Mouse (Mus musculus): ENCODE measurements around the gene AI597479. TPM values are rescaled to one million over a fixed set of nuclear protein-coding genes. Genes with fewer than 3 reads are reported as not detected.

Gene AI597479
- total and polyA plus RNA-seq, 3 experiments: 15.3 to 20.1 TPM; not detected in 1

GRCm38 (mm10) chr1:43153538-43153937 is 55.0 kb downstream of the AI597479 start:
- Histone ChIP-seq H3K36me3 (ENCODE audit: control insufficient read depth in 1 of 2, insufficient read depth in 2 of 2, low read length in 2 of 2) (no peaks in the 10 kb centered on the region), H3K4me3 (ENCODE audit: control insufficient read depth in 1 of 2, insufficient read depth in 1 of 2, low read depth in 2 of 2, low read length in 2 of 2) (no peak overlapping the region), H3K27me3 (ENCODE audit: control insufficient read depth in 1 of 2, insufficient read depth in 2 of 2, low read length in 2 of 2) (no peaks in the 10 kb centered on the region; a peak in 1 of 4 replicates), H3K79me2 (ENCODE audit: control insufficient read depth, insufficient read depth, low read length, poor library complexity) (no peaks in the 10 kb centered on the region), H3K4me1 (ENCODE audit: control insufficient read depth in 1 of 2, insufficient read depth in 2 of 2, low read length in 2 of 2) (no peaks in the 10 kb centered on the region), H3K9me3 (replicated peaks; ENCODE audit: insufficient read depth, low read length) (no peaks in the 10 kb centered on the region), H3K27ac (ENCODE audit: control insufficient read depth, low read depth, low read length) (no peak overlapping the region), H3K9ac (ENCODE audit: control insufficient read depth, low read depth, low read length, poor library complexity, severe bottlenecking) (no peak overlapping the region)
- TF ChIP-seq TCF12 (IDR thresholded peaks at IDR 0.05; ENCODE audit: low read depth, low read length) (no peak), RCOR1 (IDR thresholded peaks at IDR 0.05; ENCODE audit: low read depth, low read length) (no peak), CTCF (IDR thresholded peaks at IDR 0.05 in 2 of 3, conservative IDR thresholded peaks at IDR 0.05 in 1 of 3; ENCODE audit: control insufficient read depth in 1 of 3, insufficient read depth in 1 of 3, low read depth in 2 of 3, low read length in 3 of 3, poor library complexity in 1 of 3, severe bottlenecking in 1 of 3) (no peak), HCFC1 (IDR thresholded peaks at IDR 0.05; ENCODE audit: low read depth, low read length) (no peak), POLR2A (IDR thresholded peaks at IDR 0.05; ENCODE audit: control insufficient read depth in 1 of 2, insufficient read depth in 1 of 2, low read depth in 1 of 2, low read length in 2 of 2, poor library complexity in 1 of 2) (no peak), MYC (IDR thresholded peaks at IDR 0.05; ENCODE audit: low read depth, low read length) (no peak), MXI1 (IDR thresholded peaks at IDR 0.05; ENCODE audit: low read depth, low read length) (no peak), RAD21 (IDR thresholded peaks at IDR 0.05; ENCODE audit: low read depth, low read length) (no peak), EP300 (IDR thresholded peaks at IDR 0.05; ENCODE audit: low read depth in 1 of 2, low read length in 2 of 2) (no peak), ZNF384 (IDR thresholded peaks at IDR 0.05; ENCODE audit: low read depth, low read length) (no peak), ZMIZ1 (IDR thresholded peaks at IDR 0.05; ENCODE audit: low read depth, low read length) (no peak), CHD1 (IDR thresholded peaks at IDR 0.05; ENCODE audit: low read depth, low read length) (no peak), POLR2AphosphoS5 (IDR thresholded peaks at IDR 0.05; ENCODE audit: borderline replicate concordance, low read depth, low read length) (no peak), TAL1 (IDR thresholded peaks at IDR 0.05; ENCODE audit: low read length) (no peak), ETS1 (IDR thresholded peaks at IDR 0.05; ENCODE audit: low read depth, low read length) (no peak), SMC3 (IDR thresholded peaks at IDR 0.05; ENCODE audit: low read depth, low read length) (no peak), ZC3H11A (IDR thresholded peaks at IDR 0.05; ENCODE audit: low read depth, low read length) (no peak)
- no peak for DNase-seq (ENCODE audit: low read depth, low spot score)

DNA sequence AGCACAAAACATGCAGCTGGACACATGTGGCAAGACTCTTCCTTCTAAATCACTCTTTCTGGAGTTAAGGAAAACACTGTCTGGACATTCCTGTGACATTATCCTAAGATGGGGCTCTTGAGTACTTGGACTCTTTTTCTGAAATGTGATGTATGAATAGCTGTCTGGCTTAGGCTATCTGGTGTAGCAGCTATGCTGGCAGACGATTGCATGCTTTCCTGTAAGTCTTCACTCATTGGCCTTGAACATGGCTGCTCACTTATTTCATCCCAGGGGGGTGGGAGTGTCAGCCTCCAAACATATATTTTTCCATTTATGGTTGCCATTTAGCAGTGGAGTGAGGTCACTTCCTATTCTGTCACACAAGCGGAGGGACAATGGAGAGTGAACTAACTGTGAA is 56.0 kb downstream of the AI597479 start:
- no peak overlapping the region for H3K9ac ChIP-seq (ENCODE audit: control insufficient read depth, low read depth, low read length, poor library complexity, severe bottlenecking)
- no peaks in the 10 kb centered on the region for H3K36me3 ChIP-seq (ENCODE audit: control insufficient read depth in 1 of 2, insufficient read depth in 2 of 2, low read length in 2 of 2)
- no peak overlapping the region for H3K27ac ChIP-seq (ENCODE audit: control insufficient read depth, low read depth, low read length)
- H3K4me1 ChIP-seq (ENCODE audit: control insufficient read depth in 1 of 2, insufficient read depth in 2 of 2, low read length in 2 of 2): no peaks in the 10 kb centered on the region
- no peaks in the 10 kb centered on the region for H3K79me2 ChIP-seq (ENCODE audit: control insufficient read depth, insufficient read depth, low read length, poor library complexity)
- H3K27me3 ChIP-seq (ENCODE audit: control insufficient read depth in 1 of 2, insufficient read depth in 2 of 2, low read length in 2 of 2): no peaks in the 10 kb centered on the region; a peak in 1 of 4 replicates
- TF ChIP-seq GABPA (IDR thresholded peaks at IDR 0.05; ENCODE audit: low read depth, low read length) (no peak), ZMIZ1 (IDR thresholded peaks at IDR 0.05; ENCODE audit: low read depth, low read length) (no peak), TAL1 (IDR thresholded peaks at IDR 0.05; ENCODE audit: low read length) (no peak), RCOR1 (IDR thresholded peaks at IDR 0.05; ENCODE audit: low read depth, low read length) (no peak), CHD1 (IDR thresholded peaks at IDR 0.05; ENCODE audit: low read depth, low read length) (no peak), POLR2AphosphoS2 (IDR thresholded peaks at IDR 0.05; ENCODE audit: low read length) (no peak), CHD2 (IDR thresholded peaks at IDR 0.05; ENCODE audit: low read length) (no peak), ETS1 (IDR thresholded peaks at IDR 0.05; ENCODE audit: low read depth, low read length) (no peak), GATA1 (IDR thresholded peaks at IDR 0.05; ENCODE audit: low read depth, low read length) (no peak), TCF12 (IDR thresholded peaks at IDR 0.05; ENCODE audit: low read depth, low read length) (no peak), TBP (IDR thresholded peaks at IDR 0.05; ENCODE audit: low read depth, low read length) (no peak), MAZ (IDR thresholded peaks at IDR 0.05; ENCODE audit: low read depth, low read length) (no peak), MYB (IDR thresholded peaks at IDR 0.05; ENCODE audit: low read depth, low read length) (no peak), MEF2A (IDR thresholded peaks at IDR 0.05; ENCODE audit: extremely low read depth, insufficient replicate concordance, low read depth, low read length, poor library complexity, severe bottlenecking) (no peak), POLR2AphosphoS5 (IDR thresholded peaks at IDR 0.05; ENCODE audit: borderline replicate concordance, low read depth, low read length) (no peak)
- H3K4me3 ChIP-seq (ENCODE audit: control insufficient read depth in 1 of 2, insufficient read depth in 1 of 2, low read depth in 2 of 2, low read length in 2 of 2): no peak overlapping the region
- no peak for DNase-seq (ENCODE audit: low read depth, low spot score)
- H3K9me3 ChIP-seq (replicated peaks; ENCODE audit: insufficient read depth, low read length): no peaks in the 10 kb centered on the region

All from MEL (cell line).